Mouse (Mus musculus) kidney, embryonic 14.5 days (tissue): ENCODE data around the gene Cd86. TPM values are rescaled to one million over a fixed set of nuclear protein-coding genes. Genes with fewer than 3 reads are reported as not detected.

ENCODE experiments used
- ATAC-seq: fragments of 200-750 bp; cut with Nextera tagmentation; 2 replicates; pipeline ENCODE4 v1.8.0; 2017; ENCODE audit warnings: moderate number of reproducible peaks, mild to moderate bottlenecking, moderate TSS enrichment, moderate library complexity; ENCODE audit not compliant: low FRiP score, low TSS enrichment
- H3K27ac ChIP-seq: fragments of 300-500 bp; sonication (generic); 2 replicates; pipeline ENCODE4 v1.5.1; 2014; ENCODE audit warnings: low read depth, mild to moderate bottlenecking, low read length, moderate library complexity, mixed read lengths
- H3K27me3 ChIP-seq: fragments of 300-500 bp; sonication (generic); 2 replicates; pipeline ENCODE4 v1.6.1; 2014; ENCODE audit warnings: mild to moderate bottlenecking, low read length; ENCODE audit not compliant: control insufficient read depth, insufficient read depth
- H3K36me3 ChIP-seq: fragments of 300-500 bp; sonication (generic); 2 replicates; pipeline ENCODE4 v1.6.1; 2014; ENCODE audit warnings: low read length, mixed read lengths; ENCODE audit not compliant: control insufficient read depth, insufficient read depth
- H3K4me1 ChIP-seq: fragments of 300-500 bp; sonication (generic); 2 replicates; pipeline ENCODE4 v1.6.1; 2014; ENCODE audit warnings: low read length, mixed read lengths; ENCODE audit not compliant: control insufficient read depth, insufficient read depth
- H3K4me2 ChIP-seq: fragments of 300-500 bp; sonication (generic); replicated peaks from 2 replicates; pipeline ENCODE4 v1.6.1; 2014; ENCODE audit warnings: low read depth, mild to moderate bottlenecking, low read length
- H3K4me3 ChIP-seq: fragments of 300-500 bp; sonication (generic); 2 replicates; pipeline ENCODE4 v1.5.1; 2014; ENCODE audit warnings: mild to moderate bottlenecking, low read length
- H3K9ac ChIP-seq: fragments of 300-500 bp; sonication (generic); 2 replicates; pipeline ENCODE4 v1.6.1; 2014; ENCODE audit warnings: low read depth, mild to moderate bottlenecking, low read length, moderate library complexity
- H3K9me3 ChIP-seq: fragments of 300-500 bp; sonication (generic); 2 replicates; pipeline ENCODE4 v1.6.1; 2016; ENCODE audit warnings: low read length; ENCODE audit not compliant: control insufficient read depth
- WGBS: fragments of 180-500 bp; shearing (Covaris S2); extraction: QIAGEN DNeasy Blood & Tissue Kit; methylation state at CpG from one replicate; pipeline ENCODE4 v1.1.7; 2014; 5-methylcytosine and 5-hydroxymethylcytosine counted together
- polyA plus RNA-seq: library from polyadenylated mRNA; unstranded; fragments of >200 nt; fragmentation: Nextera tagmentation; extraction: Ambion mirVana; gene quantifications from 2 replicates; pipeline ENCODE4 v1.2.1, GENCODE M21; 2014

Gene Cd86
- polyA plus RNA-seq, 1 experiment from 2014 or later: 1.2 TPM

GRCm38 (mm10) chr16:36670590-36670989 lies 4.7 kb upstream of the Cd86 start:
- no peak for ATAC-seq
- Histone ChIP-seq H3K4me2 (no peak overlapping the region), H3K27ac (no peak overlapping the region), H3K4me1 (no peaks in the 10 kb centered on the region), H3K27me3 (no peaks in the 10 kb centered on the region), H3K9ac (no peak overlapping the region), H3K36me3 (no peaks in the 10 kb centered on the region), H3K4me3 (no peak overlapping the region), H3K9me3 (no peaks in the 10 kb centered on the region)
- WGBS: 66% methylated on average over 3 of the region's 3 CpGs

GRCm38 (mm10) chr16:36666448-36667017 lies 652 bp upstream of the Cd86 start:
- no peaks in the 10 kb centered on the region for H3K9me3 ChIP-seq
- no peak for ATAC-seq
- no peak overlapping the region for H3K4me3 ChIP-seq
- no peak overlapping the region for H3K27ac ChIP-seq
- H3K9ac ChIP-seq: no peak overlapping the region
- H3K4me1 ChIP-seq: no peaks in the 10 kb centered on the region
- H3K27me3 ChIP-seq: no peaks in the 10 kb centered on the region
- H3K4me2 ChIP-seq: no peak overlapping the region
- no peaks in the 10 kb centered on the region for H3K36me3 ChIP-seq
- WGBS: 90% methylated on average over 10 of the region's 10 CpGs

GRCm38 (mm10) chr16:36663484-36663883 lies 2.4 kb downstream of the Cd86 start:
- WGBS: 91% methylated on average over 5 of the region's 5 CpGs
- Histone ChIP-seq H3K27ac (no peak overlapping the region), H3K9me3 (no peaks in the 10 kb centered on the region), H3K4me2 (no peak overlapping the region), H3K4me1 (no peaks in the 10 kb centered on the region), H3K9ac (no peak overlapping the region), H3K4me3 (no peak overlapping the region), H3K27me3 (no peaks in the 10 kb centered on the region), H3K36me3 (no peaks in the 10 kb centered on the region)
- no peak for ATAC-seq

GRCm38 (mm10) chr16:36661330-36661729 lies 4.6 kb downstream of the Cd86 start:
- H3K4me3 ChIP-seq: no peak overlapping the region
- no peak overlapping the region for H3K27ac ChIP-seq
- H3K9me3 ChIP-seq: peaks cover 2% of the 10 kb centered on the region; the same call in 1 of the 2 replicates
- H3K4me1 ChIP-seq: no peaks in the 10 kb centered on the region
- no peaks in the 10 kb centered on the region for H3K36me3 ChIP-seq
- no peak overlapping the region for H3K9ac ChIP-seq
- H3K4me2 ChIP-seq: no peak overlapping the region
- no peaks in the 10 kb centered on the region for H3K27me3 ChIP-seq
- no peak for ATAC-seq
- 82% methylated on average over 10 of the region's 10 CpGs for WGBS

GRCm38 (mm10) chr16:36655910-36656309 lies 10.0 kb downstream of the Cd86 start:
- 76% methylated on average over 4 of the region's 4 CpGs for WGBS
- Histone ChIP-seq H3K4me2 (no peak overlapping the region), H3K27me3 (no peaks in the 10 kb centered on the region), H3K9ac (no peak overlapping the region), H3K4me3 (no peak overlapping the region), H3K4me1 (no peaks in the 10 kb centered on the region), H3K36me3 (no peaks in the 10 kb centered on the region), H3K9me3 (peaks cover 2% of the 10 kb centered on the region; the same call in 1 of the 2 replicates), H3K27ac (no peak overlapping the region)
- no peak for ATAC-seq

- no peak overlapping the region for H3K4me3 ChIP-seq
- 96% methylated on average over 1 of the region's 1 CpGs for WGBS
- H3K27me3 ChIP-seq: no peaks in the 10 kb centered on the region
- no peak overlapping the region for H3K4me2 ChIP-seq
- no peaks in the 10 kb centered on the region for H3K4me1 ChIP-seq
- peaks cover 2% of the 10 kb centered on the region; the same call in 1 of the 2 replicates for H3K9me3 ChIP-seq
- H3K36me3 ChIP-seq: no peaks in the 10 kb centered on the region
- ATAC-seq: no peak
- no peak overlapping the region for H3K9ac ChIP-seq
- no peak overlapping the region for H3K27ac ChIP-seq
These were observed 10.7 kb downstream of the Cd86 start for GRCm38 (mm10) chr16:36655199-36655598.

GRCm38 (mm10) chr16:36651174-36651766 lies 14.6 kb downstream of the Cd86 start:
- H3K9me3 ChIP-seq: no peaks in the 10 kb centered on the region
- no peak overlapping the region for H3K9ac ChIP-seq
- H3K36me3 ChIP-seq: no peaks in the 10 kb centered on the region
- no peak overlapping the region for H3K4me2 ChIP-seq
- 78% methylated on average over 6 of the region's 6 CpGs for WGBS
- no peak overlapping the region for H3K4me3 ChIP-seq
- H3K4me1 ChIP-seq: no peaks in the 10 kb centered on the region
- no peak overlapping the region for H3K27ac ChIP-seq
- no peak for ATAC-seq
- H3K27me3 ChIP-seq: no peaks in the 10 kb centered on the region

GRCm38 (mm10) chr16:36650511-36650910 lies 15.4 kb downstream of the Cd86 start:
- no peak overlapping the region for H3K4me3 ChIP-seq
- H3K4me1 ChIP-seq: no peaks in the 10 kb centered on the region
- no peaks in the 10 kb centered on the region for H3K27me3 ChIP-seq
- ATAC-seq: no peak
- H3K27ac ChIP-seq: no peak overlapping the region
- no peaks in the 10 kb centered on the region for H3K36me3 ChIP-seq
- no peaks in the 10 kb centered on the region for H3K9me3 ChIP-seq
- WGBS: 87% methylated on average over 4 of the region's 4 CpGs
- no peak overlapping the region for H3K9ac ChIP-seq
- no peak overlapping the region for H3K4me2 ChIP-seq

- Histone ChIP-seq H3K4me3 (no peak overlapping the region), H3K36me3 (no peaks in the 10 kb centered on the region), H3K4me2 (no peak overlapping the region), H3K9me3 (no peaks in the 10 kb centered on the region), H3K27ac (no peak overlapping the region), H3K4me1 (no peaks in the 10 kb centered on the region), H3K27me3 (no peaks in the 10 kb centered on the region), H3K9ac (no peak overlapping the region)
- WGBS: 46% methylated on average over 3 of the region's 3 CpGs
- no peak for ATAC-seq
These were observed 16.6 kb downstream of the Cd86 start for GRCm38 (mm10) chr16:36649304-36649703.
